Mouse (Mus musculus): ENCODE data around the gene Plekhm2.

Plekhm2 gene

DNA sequence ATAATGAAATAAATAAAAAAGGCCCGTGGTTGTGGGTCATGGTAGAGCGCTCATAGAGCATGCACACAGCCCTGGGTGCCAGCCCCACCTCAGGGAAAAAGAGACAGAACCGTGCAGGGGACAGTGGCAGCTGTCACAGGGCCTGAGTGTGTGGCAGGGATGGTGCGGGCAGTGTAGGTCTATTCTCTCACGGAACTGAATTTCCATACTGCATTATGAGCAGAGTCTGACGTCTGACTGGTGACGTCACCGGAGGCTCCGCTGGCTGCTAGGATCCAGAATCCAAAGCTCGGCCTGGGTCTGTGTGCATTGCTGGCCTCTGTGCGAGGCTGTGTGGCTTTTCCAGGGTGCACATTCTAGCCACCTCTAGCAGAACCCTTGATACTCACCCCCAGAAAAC lies 3.8 kb downstream of the Plekhm2 start:
- DNase-seq, result no peak

DNA sequence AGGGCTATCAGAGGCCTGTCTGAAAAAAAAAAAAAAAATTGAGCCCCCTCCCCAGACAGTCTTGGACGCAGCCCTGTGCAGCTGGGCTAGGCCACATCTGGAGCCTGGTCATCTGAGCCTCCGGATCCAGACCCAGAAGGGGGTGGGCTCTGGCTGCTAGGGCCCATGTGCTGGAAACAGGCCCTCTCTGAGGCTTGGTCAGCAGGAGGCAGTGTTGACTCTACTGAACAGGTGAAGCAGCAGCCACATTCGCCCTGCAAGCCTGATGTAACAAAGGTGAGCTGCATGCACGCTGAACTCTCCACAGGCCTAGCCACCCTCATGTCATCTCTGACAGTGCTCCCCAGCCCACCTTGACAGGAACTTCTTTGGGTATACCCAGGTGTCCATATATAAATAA lies 5.0 kb downstream of the Plekhm2 start:
- no peak for DNase-seq

DNA sequence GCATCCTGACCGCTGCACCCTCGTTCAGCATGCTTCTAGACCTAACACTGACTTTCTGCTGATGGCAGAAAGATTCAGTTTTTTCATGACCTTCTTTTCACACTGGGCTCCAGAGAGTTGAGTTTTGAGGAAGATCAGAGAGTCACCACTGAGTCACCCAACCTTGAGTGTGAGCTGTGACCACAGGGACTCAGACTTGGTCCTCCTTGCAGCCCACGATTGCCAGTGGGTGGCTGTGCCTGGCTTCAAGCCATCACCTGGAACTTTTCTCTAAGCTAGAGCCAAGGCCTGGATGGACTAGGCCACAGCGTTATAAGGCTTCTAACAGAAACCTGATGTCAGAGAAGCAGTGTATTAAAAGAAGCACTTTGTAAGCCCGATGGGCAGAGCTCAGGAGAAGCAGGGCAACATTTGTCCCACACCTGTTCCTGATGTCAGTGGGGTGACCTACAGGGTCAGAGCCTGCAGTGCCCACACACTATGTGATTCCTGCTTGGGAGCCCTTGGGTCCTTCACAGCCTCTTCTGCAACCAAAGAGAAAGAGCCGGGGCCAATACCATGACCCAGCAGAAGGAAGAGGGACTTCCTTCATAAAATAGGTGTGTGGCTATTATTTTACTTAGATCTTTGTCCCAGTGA lies 5.7 kb downstream of the Plekhm2 start:
- no peak for DNase-seq

DNA sequence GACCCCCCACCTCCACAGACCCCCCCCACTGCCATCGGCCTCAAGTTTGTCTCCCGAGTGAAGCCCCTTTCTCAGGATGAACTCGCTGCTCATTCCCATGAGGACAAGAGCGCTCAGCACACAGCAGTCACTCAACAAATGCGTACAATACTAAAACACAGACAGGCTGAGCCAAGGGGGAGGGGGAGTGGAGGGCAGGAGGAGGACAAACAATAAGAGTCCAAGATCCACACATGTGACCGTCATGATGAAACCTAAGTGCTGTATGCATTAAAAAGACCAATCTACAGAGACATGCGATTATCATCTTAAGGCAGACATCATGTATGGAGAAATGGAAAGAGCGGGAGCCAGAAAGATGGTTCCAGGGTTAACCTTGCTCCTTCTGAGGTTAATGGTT lies 7.8 kb downstream of the Plekhm2 start:
- DNase-seq, result no peak

DNA sequence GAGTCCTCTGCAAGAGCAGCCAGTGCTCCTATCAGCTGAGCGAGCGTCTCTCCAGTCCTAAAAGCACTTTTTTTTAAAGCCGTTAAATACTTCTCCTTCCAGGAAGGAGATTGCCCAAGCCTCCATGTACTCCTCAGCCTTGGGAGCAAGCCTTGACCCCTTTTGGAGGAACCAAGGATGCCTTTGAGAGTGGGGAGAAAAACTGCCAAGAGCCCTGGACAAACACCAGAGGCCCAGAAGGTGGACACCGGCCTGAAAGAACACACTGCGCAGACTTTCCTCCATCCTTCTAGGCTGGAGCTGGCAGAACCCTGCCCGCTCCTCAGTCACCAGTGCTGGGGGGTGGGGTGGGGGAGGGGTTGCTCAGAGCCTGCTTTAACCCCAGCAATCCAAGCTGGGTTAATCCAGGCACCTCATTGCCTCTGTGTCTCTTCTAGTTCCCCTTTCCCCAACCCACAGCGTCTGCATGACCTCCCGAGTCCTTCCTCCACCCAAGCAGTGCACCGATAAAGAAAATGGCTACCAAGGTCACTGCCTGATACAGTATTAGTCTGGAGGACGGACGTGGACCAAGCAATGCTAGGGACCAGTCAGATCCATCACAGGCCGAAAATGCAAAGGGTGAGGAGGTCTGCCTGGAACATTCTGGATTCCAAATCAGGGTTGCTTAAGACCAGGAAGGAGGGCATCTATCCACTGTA lies 8.6 kb downstream of the Plekhm2 start:
- no peak for DNase-seq

DNA sequence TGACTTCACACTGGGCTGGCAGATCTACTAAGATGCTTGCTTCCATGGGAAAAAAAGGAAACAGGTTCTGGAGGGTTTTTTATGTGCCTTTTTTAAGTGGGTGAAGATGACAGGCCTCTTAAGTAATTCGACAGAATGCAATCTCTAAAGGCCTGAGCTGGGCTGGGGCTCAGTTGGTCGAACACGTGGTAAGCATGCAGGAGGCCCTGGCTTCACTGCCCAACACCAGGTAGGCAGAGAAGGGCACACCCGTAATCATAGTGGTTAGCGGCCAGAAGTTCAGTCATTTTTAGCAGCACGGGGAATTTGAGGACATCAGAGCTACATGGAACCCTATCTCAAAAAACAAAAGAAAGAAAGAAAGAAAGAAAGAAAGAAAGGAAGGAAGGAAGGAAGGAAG lies 10.2 kb downstream of the Plekhm2 start:
- DNase-seq, result no peak

DNA sequence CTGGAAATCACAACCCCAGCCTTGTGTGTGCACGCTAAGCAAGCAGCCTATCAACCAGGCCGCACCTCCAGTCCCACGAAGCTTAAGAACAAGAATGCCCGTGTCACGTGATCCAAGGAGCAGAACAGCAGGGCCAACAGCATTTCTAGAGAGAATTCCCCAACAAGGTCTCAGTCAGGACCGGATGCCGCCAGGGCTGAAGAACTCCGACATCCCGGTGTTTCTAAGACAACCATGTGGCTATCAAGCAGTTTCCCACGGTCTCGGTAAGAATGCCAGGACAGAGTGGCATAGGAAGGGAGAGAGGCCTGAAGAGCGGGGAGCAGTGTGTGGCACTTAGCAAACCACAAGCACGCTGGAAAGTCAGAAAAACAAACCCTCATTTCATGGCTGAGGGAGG lies 10.9 kb downstream of the Plekhm2 start:
- no peak for DNase-seq

DNA sequence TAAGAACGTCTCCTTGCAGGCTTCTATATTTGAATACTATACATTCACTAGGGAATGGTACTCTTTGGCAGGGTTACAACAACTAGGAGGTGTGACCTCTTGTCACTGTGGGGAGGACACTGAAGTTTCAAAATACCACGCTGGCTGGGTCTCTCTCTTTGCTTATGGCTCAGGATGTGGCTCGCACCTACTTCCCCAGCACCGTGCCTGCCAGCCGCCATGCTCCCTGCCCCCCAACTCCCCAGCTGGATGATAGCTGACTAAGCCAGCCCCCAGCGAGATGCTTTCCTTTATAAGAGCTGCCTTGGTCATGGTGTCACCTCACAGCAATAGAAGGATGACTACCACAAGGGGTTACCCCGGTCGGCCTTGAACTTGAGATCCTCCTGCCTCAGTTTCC lies 11.7 kb downstream of the Plekhm2 start:
- DNase-seq, result no peak

DNA sequence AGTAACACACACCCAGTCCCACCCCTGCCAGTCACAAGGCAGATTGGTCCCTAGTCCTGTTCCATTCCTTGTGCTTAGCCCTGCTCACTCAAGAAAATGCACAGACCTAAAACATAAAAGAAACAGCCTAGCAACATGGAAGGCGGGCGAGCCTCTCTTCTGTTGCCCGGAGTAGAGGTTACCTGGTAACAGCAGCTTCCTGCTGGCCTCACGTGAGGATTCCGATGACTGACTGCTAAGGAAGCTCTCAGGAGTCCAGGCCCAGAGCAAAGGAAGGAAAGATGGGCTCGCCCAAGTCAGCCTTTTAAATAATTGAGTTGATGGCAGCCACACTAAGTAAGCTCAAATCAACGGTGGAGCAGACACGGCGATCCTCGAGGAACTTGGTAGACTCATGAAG lies 12.8 kb downstream of the Plekhm2 start:
- peak; percentile 36 to 66 for DNase-seq

DNA sequence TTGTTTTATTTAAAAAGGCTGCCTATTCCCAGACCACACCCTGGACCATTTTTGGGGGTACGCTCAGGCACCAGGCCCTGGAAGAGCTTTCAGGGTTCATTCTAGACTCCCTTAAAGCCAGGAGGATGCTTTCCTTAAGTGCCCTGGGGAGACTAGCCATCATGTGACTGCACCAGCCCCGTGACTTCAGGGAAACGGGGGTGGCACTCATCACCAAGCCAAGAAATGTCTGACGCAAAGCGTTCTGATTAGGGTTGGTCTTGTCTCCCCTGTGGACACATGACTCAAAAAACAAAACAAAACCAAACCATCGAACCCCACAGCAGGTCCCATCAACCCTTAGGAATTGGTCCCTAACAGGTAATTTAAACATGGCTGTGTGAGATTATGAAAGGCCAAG lies 13.4 kb downstream of the Plekhm2 start:
- no peak for DNase-seq

DNA sequence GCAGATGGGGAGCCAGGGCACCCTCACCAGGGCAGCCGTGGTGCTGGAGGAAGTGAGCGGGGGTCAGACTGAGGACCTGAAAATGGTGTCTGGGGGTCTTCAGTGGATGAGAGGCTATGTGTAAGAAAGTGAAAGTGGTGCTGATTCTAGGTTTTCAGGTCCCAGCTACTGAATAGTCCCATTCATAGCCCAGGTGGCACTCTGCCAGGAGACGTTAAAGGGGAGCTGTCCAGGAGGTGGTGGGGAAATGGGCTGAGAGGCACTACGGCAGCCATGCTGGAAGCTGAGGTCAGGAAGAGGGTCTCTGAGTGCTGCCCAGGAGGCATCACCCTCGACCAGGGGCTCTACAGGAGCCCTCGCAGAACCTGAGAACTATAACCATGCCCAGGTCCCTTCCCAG lies 15.5 kb downstream of the Plekhm2 start:
- no peak for DNase-seq

DNA sequence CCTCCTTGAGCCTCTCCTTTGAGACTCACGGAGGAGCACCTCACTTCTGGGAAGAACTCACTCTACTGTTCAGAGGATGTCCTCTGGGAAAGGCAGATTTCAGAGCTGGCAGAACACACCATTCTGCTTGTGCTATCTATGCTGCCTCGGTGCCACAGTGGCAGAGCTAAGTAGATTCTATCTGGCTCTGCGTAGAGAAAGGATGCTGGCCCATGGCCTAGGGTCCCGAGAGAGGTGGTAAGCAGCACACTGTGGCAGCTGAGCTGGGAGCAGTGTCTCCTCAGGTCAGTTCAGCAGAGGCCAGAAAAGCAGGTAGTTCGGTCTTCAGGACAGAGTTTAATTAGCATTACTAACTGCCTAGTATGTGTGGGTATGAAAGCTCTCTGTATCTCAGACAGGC lies 16.4 kb downstream of the Plekhm2 start:
- DNase-seq, result no peak

DNA sequence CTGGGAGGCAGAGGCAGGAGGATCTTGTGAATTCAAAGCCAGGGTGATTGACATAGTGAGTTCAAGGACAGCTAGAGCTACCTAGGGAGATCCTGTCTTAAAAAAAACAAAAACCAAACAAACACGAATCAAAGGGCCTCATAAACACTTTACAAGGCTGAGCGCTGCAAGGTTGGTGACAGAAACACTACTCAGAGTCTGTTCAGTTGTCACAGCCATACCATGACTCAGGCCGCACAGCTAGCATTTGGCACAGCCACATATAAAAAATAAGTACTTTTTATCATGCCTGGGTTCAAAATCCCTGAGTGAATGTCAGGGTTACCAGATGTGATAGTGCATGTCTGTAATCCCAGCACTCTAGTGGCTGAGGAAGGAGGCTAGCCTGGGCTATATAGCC lies 17.5 kb downstream of the Plekhm2 start:
- DNase-seq, result no peak

DNA sequence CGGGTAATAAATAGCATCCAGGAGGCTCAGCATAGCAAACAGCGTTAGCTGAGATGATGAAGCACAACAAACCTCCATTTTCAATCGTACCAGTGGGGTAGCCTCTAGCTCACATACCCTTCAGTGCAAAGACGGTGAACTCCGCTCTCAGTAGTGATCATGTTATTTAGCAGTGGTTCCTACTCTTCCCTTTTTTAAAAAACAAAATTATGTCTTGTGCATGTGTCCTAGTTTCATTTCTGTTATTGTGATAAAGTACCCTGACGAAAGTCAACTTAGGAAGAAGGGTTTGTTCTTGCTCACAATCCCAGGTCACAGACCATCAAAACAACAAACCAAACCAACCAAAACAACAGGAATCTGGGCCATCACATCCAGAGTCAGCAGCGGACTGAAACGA lies 18.7 kb downstream of the Plekhm2 start:
- DNase-seq, result no peak

DNA sequence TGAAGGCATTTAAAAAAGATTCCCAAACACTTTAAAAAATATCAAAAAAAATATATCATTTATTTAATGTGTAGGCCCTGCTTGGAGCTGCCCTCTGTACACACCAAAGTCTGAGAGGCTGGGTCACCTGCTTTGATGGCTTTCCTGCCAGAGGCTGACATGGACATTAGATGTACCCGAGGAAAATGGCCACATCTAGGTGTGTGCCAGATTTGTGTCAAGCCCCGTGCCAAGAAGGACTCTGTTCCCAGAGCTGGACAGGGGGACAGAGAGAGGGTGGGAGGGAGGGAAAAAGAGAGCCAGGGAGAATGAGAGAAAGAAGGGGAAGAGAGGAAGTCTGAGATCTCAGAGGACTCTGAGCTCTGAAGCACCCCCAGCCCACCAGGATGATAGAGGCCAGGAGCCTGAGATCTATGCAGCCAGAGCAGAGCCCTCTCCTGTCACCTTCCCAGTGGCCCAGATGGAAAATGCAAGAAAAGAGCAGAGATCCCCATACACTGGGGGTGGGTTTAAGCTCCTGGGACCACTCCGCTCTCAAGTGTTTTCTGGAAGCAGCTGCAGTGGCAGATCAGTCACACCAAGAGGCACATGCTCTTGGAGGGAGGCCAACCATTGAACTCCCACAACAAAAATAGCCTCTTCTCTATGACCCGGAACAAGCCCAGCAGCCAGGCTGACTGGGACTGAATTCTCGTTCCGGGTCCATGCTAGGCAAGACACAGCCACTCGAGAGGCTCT lies 21.4 kb downstream of the Plekhm2 start:
- DNase-seq, result peak; percentile 91

DNA sequence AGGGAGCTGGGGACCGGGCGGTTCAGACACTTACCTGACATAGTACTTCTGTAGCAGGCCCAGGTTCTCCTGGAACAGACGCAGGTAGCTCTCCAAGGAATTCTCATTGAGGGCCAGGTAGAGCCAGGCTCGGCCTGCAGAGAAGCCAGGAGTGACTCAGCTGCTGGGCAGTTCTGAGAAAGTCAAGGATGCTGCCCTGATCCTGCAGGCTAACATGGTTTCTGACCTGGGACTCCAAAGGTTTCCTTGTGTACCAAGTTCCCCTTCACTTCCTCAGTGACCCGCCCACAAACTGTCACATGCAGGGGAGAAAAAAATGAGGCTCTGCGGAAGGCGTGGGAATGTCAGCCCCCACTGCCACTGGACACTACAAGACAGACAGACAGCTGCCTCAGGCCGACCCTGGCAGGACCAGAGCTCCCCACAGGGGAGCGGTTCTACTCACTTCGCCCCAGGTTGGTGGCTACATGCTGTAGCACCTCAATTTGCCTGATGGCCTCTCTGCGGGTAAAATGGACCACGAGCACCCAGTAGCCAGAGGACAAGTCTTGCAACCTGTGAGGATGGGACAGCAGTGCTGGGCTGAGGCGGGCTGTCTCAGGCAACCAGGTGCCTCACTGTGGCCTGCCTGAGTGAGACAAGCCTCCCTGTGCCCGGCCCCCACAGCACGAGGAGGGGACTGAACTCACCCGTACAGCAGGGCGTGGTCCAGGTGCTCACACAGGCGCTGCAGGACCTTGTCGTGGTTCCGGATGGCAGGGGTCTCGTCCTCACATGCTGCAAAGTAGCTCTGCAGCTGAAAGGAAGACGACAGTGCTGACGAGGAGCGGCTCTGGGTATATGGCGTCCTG lies 22.5 kb downstream of the Plekhm2 start:
- peak; percentile 65 to 81 for DNase-seq

DNA sequence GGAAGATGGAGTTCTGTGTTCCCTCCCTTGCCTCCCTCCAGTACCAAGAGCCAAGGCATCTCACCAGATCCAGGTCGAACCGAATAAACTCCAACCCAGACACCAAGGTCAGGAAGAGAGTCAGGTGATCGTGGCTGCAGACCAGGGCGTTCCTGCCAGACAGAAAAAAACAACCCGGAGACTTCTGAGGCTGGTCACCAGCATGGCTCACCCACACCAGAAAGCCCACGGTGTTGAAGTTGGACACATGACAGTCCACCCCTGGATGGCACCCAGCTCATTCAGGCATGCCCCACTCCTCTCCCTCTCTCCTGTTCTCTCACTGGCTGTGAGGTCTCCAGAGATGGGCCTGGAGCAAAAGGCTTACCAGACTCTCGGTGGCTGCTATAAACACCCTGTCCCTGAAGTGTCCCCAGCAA lies 23.3 kb downstream of the Plekhm2 start:
- DNase-seq, result peak; percentile 80 to 92

DNA sequence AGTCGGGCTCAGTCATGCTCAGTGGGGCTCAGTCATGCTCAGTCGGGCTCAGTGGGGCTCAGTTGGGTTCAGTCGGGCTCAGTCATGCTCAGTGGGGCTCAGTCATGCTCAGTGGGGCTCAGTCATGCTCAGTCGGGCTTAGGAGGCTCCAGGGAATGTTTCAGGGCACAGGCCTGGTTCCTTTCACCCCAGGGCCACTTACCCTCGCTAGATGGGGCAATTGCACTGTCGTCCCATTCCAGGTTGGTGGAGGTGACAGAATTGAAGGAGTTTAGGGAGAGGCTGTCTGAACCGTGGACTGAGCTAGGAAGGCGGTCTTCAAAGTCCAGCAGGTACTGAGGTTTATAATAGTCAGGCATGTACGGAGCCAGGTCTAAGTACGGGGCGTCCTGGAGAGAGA lies 25.2 kb downstream of the Plekhm2 start:
- peak; percentile 43 to 65 for DNase-seq

DNA sequence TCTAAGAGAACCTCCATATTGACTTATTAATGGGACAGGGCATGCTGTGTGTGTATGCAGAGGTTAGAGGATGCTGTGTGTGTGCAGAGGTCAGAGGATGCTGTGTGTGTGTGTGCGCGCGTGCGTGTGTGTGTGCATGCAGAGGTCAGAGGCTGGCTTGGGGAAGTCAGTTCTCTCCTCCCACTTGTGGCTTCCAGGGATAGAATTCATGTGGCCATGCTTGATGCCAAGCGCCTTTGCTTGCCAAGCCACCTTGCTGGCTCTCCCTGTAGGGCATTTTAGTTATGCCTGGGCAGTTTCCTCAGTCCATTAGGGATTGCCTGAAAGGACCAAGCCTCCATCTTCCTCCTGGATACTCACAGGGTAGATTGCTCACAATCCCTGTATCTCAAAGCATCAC lies 28.0 kb downstream of the Plekhm2 start:
- peak; percentile 69 to 82 for DNase-seq

DNA sequence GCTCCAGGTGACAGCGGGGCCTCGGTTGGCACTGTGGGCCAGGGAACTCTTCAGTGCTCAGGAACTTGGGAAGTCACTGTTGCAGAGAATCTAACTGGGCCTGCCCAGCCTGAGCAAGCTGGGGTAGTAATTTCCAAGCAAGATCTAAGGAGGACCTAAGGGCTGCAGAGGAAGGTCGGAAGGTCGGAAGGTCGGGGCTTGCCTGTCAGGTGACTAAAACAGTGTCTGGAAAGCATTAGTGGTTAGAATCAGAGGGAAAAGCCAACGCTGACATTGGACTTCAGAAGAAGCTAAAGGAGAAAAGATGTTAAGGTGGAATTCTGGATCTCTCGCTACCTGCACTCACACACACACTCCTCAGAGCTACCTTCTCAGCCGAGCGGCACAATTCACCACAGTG lies 28.7 kb downstream of the Plekhm2 start:
- no peak for DNase-seq

DNA sequence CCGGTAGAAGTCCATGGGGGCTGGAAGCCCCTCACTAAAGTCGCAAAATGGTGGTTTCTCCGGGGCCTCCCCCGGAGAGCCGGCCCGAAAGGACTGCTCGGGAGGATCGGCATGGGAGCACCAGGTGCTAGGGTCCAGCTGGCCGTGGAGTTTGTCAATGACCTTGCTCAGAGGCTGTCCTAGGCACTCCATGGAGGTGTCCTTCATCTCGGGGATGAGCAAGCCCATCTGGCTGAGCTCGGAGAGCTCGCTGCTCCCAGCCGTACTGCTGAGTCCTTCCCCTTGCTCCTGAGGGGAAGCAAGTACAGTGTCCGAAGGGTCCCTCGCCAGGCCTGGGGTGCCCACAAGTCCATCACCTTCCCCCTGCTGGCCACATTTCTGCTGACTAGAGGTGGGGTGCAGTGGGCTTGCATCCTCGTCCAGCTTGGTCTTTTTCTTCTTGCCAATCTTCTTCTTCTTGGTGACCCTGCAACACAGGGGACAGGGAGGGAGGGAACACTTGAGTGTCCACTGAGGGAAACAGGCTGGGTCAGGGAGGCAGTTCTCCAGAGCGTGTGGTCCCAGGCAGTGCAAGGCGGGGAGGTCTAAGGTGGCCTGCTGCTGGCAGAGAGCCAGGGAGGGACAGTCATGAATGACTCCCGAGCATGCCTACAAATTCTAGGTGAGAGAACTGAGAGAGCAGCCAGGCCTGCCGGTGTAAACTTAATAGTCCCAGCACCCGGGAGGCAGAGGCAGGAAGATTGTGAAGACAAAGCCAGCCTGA lies 32.4 kb downstream of the Plekhm2 start:
- peak in 1 of 2 experiments; percentile 58 for DNase-seq

DNA sequence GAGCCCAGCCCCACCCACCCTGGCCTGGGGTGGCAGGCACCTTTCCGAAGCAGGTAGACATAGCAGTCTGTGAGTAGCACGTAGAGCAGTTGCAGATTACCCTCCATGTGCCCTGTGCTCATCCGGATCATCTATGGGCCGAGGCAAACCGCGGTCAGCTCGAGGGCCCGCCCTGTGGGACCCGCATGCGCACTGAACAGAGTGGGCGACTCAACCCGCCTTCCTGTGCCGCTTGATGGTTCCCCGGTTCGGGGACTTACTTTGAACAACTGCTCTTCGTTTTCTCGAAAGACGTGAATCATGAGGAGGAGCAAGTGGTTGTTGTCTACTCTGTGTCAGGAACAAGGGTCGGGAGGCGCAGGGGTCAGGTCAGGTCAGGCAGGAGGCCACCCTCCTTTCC lies 33.4 kb downstream of the Plekhm2 start:
- peak in 1 of 2 experiments; percentile 40 for DNase-seq

All from kidney, postnatal 25 days (tissue).